Mouse (Mus musculus) CH12.LX (cell line): ENCODE results near the gene Crocc.

Experiments used
- BHLHE40 ChIP-seq: IDR thresholded peaks from 2 replicates; pipeline ENCODE4 v1.6.1; 2011; ENCODE audit warnings: mild to moderate bottlenecking, low read depth, low read length, improper control_type of control experiment
- CTCF ChIP-seq, 2 experiments: IDR thresholded peaks in 1 of 2; conservative IDR thresholded peaks in 1 of 2; 2 replicates each; pipeline ENCODE4 v1.5.1; 2011 to 2012; ENCODE audit warnings: low read depth in 2 of 2, low read length in 2 of 2, improper control_type of control experiment in 1 of 2, inconsistent platforms in 1 of 2, mild to moderate bottlenecking in 1 of 2, moderate library complexity in 1 of 2
- ELF1 ChIP-seq: IDR thresholded peaks from 2 replicates; pipeline ENCODE4 v1.6.1; 2014; ENCODE audit warnings: low read depth, mild to moderate bottlenecking, inconsistent platforms, low read length, improper control_type of control experiment
- EP300 ChIP-seq: IDR thresholded peaks from 2 replicates; pipeline ENCODE4 v1.6.1; 2011; ENCODE audit warnings: low read length, improper control_type of control experiment
- JUND ChIP-seq: conservative IDR thresholded peaks from 2 replicates; pipeline ENCODE4 v1.6.1; 2011; ENCODE audit warnings: low read depth, low read length, improper control_type of control experiment
- MAX ChIP-seq: IDR thresholded peaks from 2 replicates; pipeline ENCODE4 v1.6.1; 2011; ENCODE audit warnings: low read length, improper control_type of control experiment
- MAZ ChIP-seq: IDR thresholded peaks from 2 replicates; pipeline ENCODE4 v1.6.1; 2012; ENCODE audit warnings: low read depth, mild to moderate bottlenecking, inconsistent platforms, low read length, improper control_type of control experiment, moderate library complexity
- MXI1 ChIP-seq: IDR thresholded peaks from 2 replicates; pipeline ENCODE4 v1.6.1; 2011; ENCODE audit warnings: mild to moderate bottlenecking, low read depth, low read length, improper control_type of control experiment
- POLR2A ChIP-seq: IDR thresholded peaks from 2 replicates; pipeline ENCODE4 v1.6.1; 2011; ENCODE audit warnings: low read depth, mild to moderate bottlenecking, improper control_type of control experiment, low read length
- POLR2AphosphoS2 ChIP-seq: IDR thresholded peaks from 2 replicates; pipeline ENCODE4 v1.6.1; 2011; ENCODE audit warnings: low read depth, low read length, improper control_type of control experiment
- RCOR1 ChIP-seq: conservative IDR thresholded peaks from 2 replicates; pipeline ENCODE4 v1.6.1; 2012; ENCODE audit warnings: low read depth, mild to moderate bottlenecking, inconsistent platforms, low read length, improper control_type of control experiment
- TCF12 ChIP-seq: IDR thresholded peaks from 2 replicates; pipeline ENCODE4 v1.6.1; 2014; ENCODE audit warnings: low read depth, mild to moderate bottlenecking, inconsistent platforms, low read length, improper control_type of control experiment
- ZNF384 ChIP-seq: IDR thresholded peaks from 2 replicates; pipeline ENCODE4 v1.6.1; 2012; ENCODE audit warnings: low read depth, low read length, improper control_type of control experiment, inconsistent platforms

DNA sequence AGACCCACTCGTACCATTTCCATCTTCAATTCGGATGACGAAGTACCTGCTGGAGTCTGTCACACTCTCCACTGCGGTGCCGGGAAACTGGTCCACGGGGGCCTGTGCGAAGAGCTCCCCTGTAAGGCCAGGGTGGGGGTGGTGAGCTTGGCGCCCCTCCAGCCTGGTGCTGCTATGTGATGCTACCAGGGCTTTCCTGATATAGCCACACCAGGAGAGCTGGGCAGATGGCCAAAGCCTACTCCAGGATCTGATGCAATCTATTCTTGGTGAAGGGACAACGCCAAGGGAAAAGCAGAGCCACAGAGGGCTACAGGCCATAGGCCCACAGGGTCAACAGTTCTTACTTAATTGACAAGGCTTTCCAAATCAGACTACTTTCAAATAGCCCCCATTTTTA, 13.3 kb upstream of the Crocc start:
- no peak for TF ChIP-seq MXI1
- TF ChIP-seq EP300, result no peak
- TF ChIP-seq JUND, result no peak
- no peak for TF ChIP-seq POLR2AphosphoS2
- no peak for TF ChIP-seq CTCF (conservative IDR thresholded peaks at IDR 0.05 in 1 of 2, IDR thresholded peaks at IDR 0.05 in 1 of 2; ENCODE audit: low read depth in 2 of 2, low read length in 2 of 2)
- TF ChIP-seq POLR2A, result no peak
- no peak for TF ChIP-seq TCF12
- TF ChIP-seq ELF1, result no peak
- TF ChIP-seq ZNF384, result no peak
- no peak for TF ChIP-seq MAZ
- no peak for TF ChIP-seq BHLHE40
- no peak for TF ChIP-seq MAX
- no peak for TF ChIP-seq RCOR1
